Mouse (Mus musculus): ENCODE results near the gene Dph5.

DNA sequence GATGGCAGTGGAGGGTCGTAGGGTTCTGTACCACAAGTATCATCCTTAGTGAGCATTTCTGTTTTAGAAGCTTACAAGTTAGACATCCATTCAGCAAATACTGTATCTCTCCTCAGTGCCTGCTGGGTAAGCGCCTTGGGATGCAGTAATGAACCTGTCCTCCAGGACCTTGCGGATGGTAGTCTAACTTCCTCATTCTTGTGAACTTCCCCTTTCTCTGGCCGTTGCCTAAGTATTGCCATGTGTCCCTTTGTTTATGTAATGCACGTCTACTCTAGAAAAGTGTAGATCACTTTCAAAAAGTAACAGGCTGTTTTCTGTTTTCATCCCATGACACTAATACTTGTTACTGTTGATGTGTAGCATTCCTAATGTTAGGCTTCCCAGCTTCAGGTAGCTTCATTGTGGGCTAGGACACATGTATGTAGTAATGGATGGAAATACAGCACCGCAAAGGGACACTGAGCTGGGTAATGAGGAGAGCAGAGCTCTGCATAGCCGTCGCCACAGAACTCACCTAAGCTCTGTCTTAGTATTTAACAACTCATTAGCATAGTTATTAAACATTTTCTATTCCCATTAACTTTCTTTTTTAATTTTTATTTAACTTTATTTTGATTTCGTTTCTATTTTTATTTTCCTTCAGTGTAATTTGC, 14.8 kb downstream of the Dph5 start:
- no peak for TF ChIP-seq POLR2A (IDR thresholded peaks at IDR 0.05; ENCODE audit: extremely low read depth, insufficient read depth, low read length)
- TF ChIP-seq CTCF (IDR thresholded peaks at IDR 0.05; ENCODE audit: low read depth, low read length): no peak
